Mouse (Mus musculus) ES-Bruce4 (cell line): ENCODE measurements at regions not wholly inside any gene's neighbourhood (a gene's known extent, or its start where the extent isn't known, plus 50 kb on each side); places are given as distances from the start of the nearest gene placed in this dataset.

Experiments used
- H3K27ac ChIP-seq: 2 replicates; pipeline ENCODE4 v1.5.1; 2012; ENCODE audit warnings: low read length, inconsistent platforms; ENCODE audit not compliant: insufficient read depth
- H3K27me3 ChIP-seq: 2 replicates; pipeline ENCODE4 v1.6.1; 2012; ENCODE audit warnings: mild to moderate bottlenecking, low read length, inconsistent platforms; ENCODE audit not compliant: control insufficient read depth, poor library complexity, insufficient read depth, severe bottlenecking
- H3K36me3 ChIP-seq: 2 replicates; pipeline ENCODE4 v1.6.1; 2012; ENCODE audit warnings: inconsistent platforms, mild to moderate bottlenecking, low read length, moderate library complexity; ENCODE audit not compliant: control insufficient read depth, poor library complexity, insufficient read depth, severe bottlenecking
- H3K4me1 ChIP-seq: one replicate; pipeline ENCODE4 v1.8.1; 2011; ENCODE audit warnings: low read length; ENCODE audit not compliant: control insufficient read depth, insufficient read depth
- H3K4me3 ChIP-seq: 2 replicates; pipeline ENCODE4 v1.5.1; 2011; ENCODE audit warnings: low read depth, mild to moderate bottlenecking, low read length
- H3K9ac ChIP-seq: 2 replicates; pipeline ENCODE4 v1.6.1; 2012; ENCODE audit warnings: low read depth, mild to moderate bottlenecking, inconsistent platforms; ENCODE audit not compliant: poor library complexity, severe bottlenecking
- H3K9me3 ChIP-seq: replicated peaks from 2 replicates; pipeline ENCODE4 v1.6.1; 2012; ENCODE audit warnings: mild to moderate bottlenecking, low read length, inconsistent platforms; ENCODE audit not compliant: control insufficient read depth, poor library complexity, insufficient read depth, severe bottlenecking
- CTCF ChIP-seq: IDR thresholded peaks from one replicate; pipeline ENCODE4 v1.8.1; 2011; ENCODE audit warnings: low read depth, low read length
- EP300 ChIP-seq: IDR thresholded peaks from 2 replicates; pipeline ENCODE4 v1.6.1; 2011; ENCODE audit warnings: low read depth, low read length; ENCODE audit not compliant: insufficient read depth
- POLR2A ChIP-seq: IDR thresholded peaks from one replicate; pipeline ENCODE4 v1.8.1; 2011; ENCODE audit warnings: low read length; ENCODE audit not compliant: insufficient read depth

GRCm38 (mm10) chr4:148356654-148357053, 68.9 kb upstream of the Disp3 start:
- TF ChIP-seq CTCF, result no peak
- TF ChIP-seq EP300, result no peak
- no peak for TF ChIP-seq POLR2A
- H3K4me1 ChIP-seq, result no peaks in the 10 kb centered on the region
- no peaks in the 10 kb centered on the region for H3K9me3 ChIP-seq
- no peaks in the 10 kb centered on the region for H3K36me3 ChIP-seq
- H3K9ac ChIP-seq, result no peak overlapping the region
- no peaks in the 10 kb centered on the region for H3K27me3 ChIP-seq
- no peak overlapping the region for H3K4me3 ChIP-seq
- no peak overlapping the region for H3K27ac ChIP-seq

- TF ChIP-seq POLR2A, result no peak
- no peak for TF ChIP-seq EP300
- TF ChIP-seq CTCF, result no peak
- no peaks in the 10 kb centered on the region for H3K27me3 ChIP-seq
- no peak overlapping the region for H3K9ac ChIP-seq
- no peaks in the 10 kb centered on the region for H3K4me1 ChIP-seq
- H3K4me3 ChIP-seq, result no peak overlapping the region
- H3K9me3 ChIP-seq, result no peaks in the 10 kb centered on the region
- no peaks in the 10 kb centered on the region for H3K36me3 ChIP-seq
- H3K27ac ChIP-seq, result no peak overlapping the region
Observed at GRCm38 (mm10) chr4:148353969-148354368, 66.2 kb upstream of the Disp3 start.

GRCm38 (mm10) chr4:148352690-148353089, 64.9 kb upstream of the Disp3 start:
- Histone ChIP-seq H3K4me1 (no peaks in the 10 kb centered on the region), H3K9ac (no peak overlapping the region), H3K36me3 (no peaks in the 10 kb centered on the region), H3K27ac (no peak overlapping the region), H3K4me3 (no peak overlapping the region), H3K9me3 (no peaks in the 10 kb centered on the region), H3K27me3 (no peaks in the 10 kb centered on the region)
- peak; percentile 39 for TF ChIP-seq CTCF
- no peak for TF ChIP-seq POLR2A

- Histone ChIP-seq H3K27me3 (no peaks in the 10 kb centered on the region), H3K9me3 (no peaks in the 10 kb centered on the region), H3K27ac (no peak overlapping the region), H3K9ac (no peak overlapping the region), H3K4me1 (no peaks in the 10 kb centered on the region), H3K4me3 (no peak overlapping the region), H3K36me3 (no peaks in the 10 kb centered on the region)
- TF ChIP-seq CTCF (no peak), EP300 (no peak), POLR2A (no peak)
Observed at GRCm38 (mm10) chr4:148341531-148342157, 53.9 kb upstream of the Disp3 start.

- Histone ChIP-seq H3K27me3 (no peaks in the 10 kb centered on the region), H3K4me3 (no peak overlapping the region), H3K27ac (no peak overlapping the region), H3K36me3 (no peaks in the 10 kb centered on the region), H3K9ac (no peak overlapping the region), H3K4me1 (no peaks in the 10 kb centered on the region), H3K9me3 (no peaks in the 10 kb centered on the region)
- no peak for TF ChIP-seq POLR2A
- TF ChIP-seq EP300, result no peak
- no peak for TF ChIP-seq CTCF
Observed at GRCm38 (mm10) chr4:148340342-148340741, 52.6 kb upstream of the Disp3 start.

GRCm38 (mm10) chr4:148337890-148338880, 50.4 kb upstream of the Disp3 start:
- no peak overlapping the region for H3K9ac ChIP-seq
- no peaks in the 10 kb centered on the region for H3K9me3 ChIP-seq
- no peaks in the 10 kb centered on the region for H3K4me1 ChIP-seq
- no peaks in the 10 kb centered on the region for H3K27me3 ChIP-seq
- H3K36me3 ChIP-seq, result no peaks in the 10 kb centered on the region
- H3K27ac ChIP-seq, result no peak overlapping the region
- TF ChIP-seq POLR2A, result no peak
- TF ChIP-seq EP300, result no peak
- no peak for TF ChIP-seq CTCF
- no peak overlapping the region for H3K4me3 ChIP-seq
